In the genomic region with DNA sequence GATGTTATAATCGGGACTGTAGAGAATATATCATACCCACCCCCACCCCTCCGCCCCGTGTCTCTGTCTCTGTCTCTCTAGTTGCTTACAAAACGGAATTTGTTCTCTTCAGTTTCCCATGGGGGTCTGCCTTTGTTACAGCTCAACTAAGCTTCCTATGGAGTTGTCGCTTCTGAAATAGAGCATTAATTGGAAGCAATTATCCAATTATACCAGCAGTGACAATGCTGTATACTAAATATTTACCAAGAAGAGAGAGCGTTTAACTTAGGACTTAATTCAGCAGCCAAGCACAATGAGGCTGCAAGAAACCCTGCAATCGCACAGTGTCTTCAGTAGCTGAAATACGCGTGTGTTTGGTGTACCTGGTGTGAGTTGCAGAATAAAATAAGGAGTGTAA, we compare ENCODE assay signal across 12 mouse cellular contexts. TPM values are rescaled to one million over a fixed set of nuclear protein-coding genes. Genes with fewer than 3 reads are reported as not detected.
DNase-seq lines count a peak whose midpoint lies in the region; ATAC-seq lines count a peak whose summit lies in the region.
"Had no signal": no experiment of that assay in that cellular context is flagged by ENCODE, and none has a peak within 500 bp of the region (broad histone marks: within the 10 kb centered on the region; RNA-seq: fewer than 3 reads in every experiment).

No protein-coding gene starts in this region.

- DNase-seq in heart, adult 11 months = peak; percentile 10
- no peak for DNase-seq in heart, postnatal 14 days
- DNase-seq in limb, embryonic 10.5 days (ENCODE audit: low spot score) = peak; percentile 3
- DNase-seq in kidney, postnatal 10 days = no peak
- DNase-seq in lung, adult 18-20 months = no peak
- DNase-seq: adrenal gland, postnatal 14 days; gastrocnemius, adult 2 months; heart, postnatal 4 days; liver, embryonic 13.5 days had no signal

- H3K36me3 ChIP-seq in forebrain, embryonic 15.5 days = no peaks in the 10 kb centered on the region
- H3K36me3 ChIP-seq in limb, embryonic 10.5 days = peaks cover 36% of the 10 kb centered on the region
- H3K36me3 ChIP-seq in neural tube, embryonic 14.5 days (ENCODE audit: control insufficient read depth, insufficient read depth, low read length) = no peaks in the 10 kb centered on the region

- peaks cover 18% of the 10 kb centered on the region for H3K4me1 ChIP-seq in forebrain, embryonic 15.5 days
- H3K4me1 ChIP-seq in limb, embryonic 10.5 days = no peaks in the 10 kb centered on the region
- H3K4me1 ChIP-seq in neural tube, embryonic 14.5 days (ENCODE audit: control insufficient read depth, insufficient read depth, low read length) = peaks cover 13% of the 10 kb centered on the region
- H3K4me1 ChIP-seq: liver, embryonic 13.5 days had no signal

- H3K4me3 ChIP-seq in forebrain, embryonic 15.5 days = no peak overlapping the region
- no peak overlapping the region for H3K4me3 ChIP-seq in limb, embryonic 10.5 days
- no peak overlapping the region for H3K4me3 ChIP-seq in neural tube, embryonic 14.5 days (ENCODE audit: low read depth, low read length)
- H3K4me3 ChIP-seq: gastrocnemius, adult 2 months; liver, embryonic 13.5 days had no signal

- peak overlapping the region; percentile 84 for H3K27ac ChIP-seq in forebrain, embryonic 15.5 days (replicated peaks)
- H3K27ac ChIP-seq in limb, embryonic 10.5 days = no peak overlapping the region
- peak overlapping the region; percentile 83 for H3K27ac ChIP-seq in neural tube, embryonic 14.5 days (ENCODE audit: low read depth, low read length)
- H3K27ac ChIP-seq: gastrocnemius, adult 2 months; liver, embryonic 13.5 days had no signal

- peak overlapping the region; percentile 41 for H3K4me2 ChIP-seq in forebrain, embryonic 15.5 days (replicated peaks)
- no peak overlapping the region; the same call in 1 of the 2 replicates for H3K4me2 ChIP-seq in neural tube, embryonic 14.5 days (ENCODE audit: low read depth, low read length)
- H3K4me2 ChIP-seq: liver, embryonic 13.5 days had no signal

- no peaks in the 10 kb centered on the region for H3K9me3 ChIP-seq in forebrain, embryonic 15.5 days
- no peaks in the 10 kb centered on the region for H3K9me3 ChIP-seq in limb, embryonic 10.5 days (replicated peaks)
- H3K9me3 ChIP-seq in neural tube, embryonic 14.5 days (ENCODE audit: control insufficient read depth, low read length) = no peaks in the 10 kb centered on the region
- H3K9me3 ChIP-seq: liver, embryonic 13.5 days had no signal

- WGBS in forebrain, embryonic 15.5 days = 15% methylated on average over 9 of the region's 9 CpGs
- 92% methylated on average over 9 of the region's 9 CpGs for WGBS in limb, embryonic 10.5 days
- 42% methylated on average over 9 of the region's 9 CpGs for WGBS in neural tube, embryonic 14.5 days

- no peak; the same call in none of the 2 replicates for ATAC-seq in forebrain, embryonic 15.5 days (replicated peaks)
- ATAC-seq in neural tube, embryonic 14.5 days (ENCODE audit: low read depth) = no peak
- ATAC-seq in inflammation-experienced regulatory T-cells, adult 6 months = no peak

- intact Hi-C loops in heart, postnatal 14 days (cut with DNase I) = no loop called here

- no peak overlapping the region; the same call in 1 of the 2 replicates for H3K9ac ChIP-seq in forebrain, embryonic 15.5 days (replicated peaks)
- H3K9ac ChIP-seq in neural tube, embryonic 14.5 days (replicated peaks; ENCODE audit: low read depth, low read length) = no peak overlapping the region
- H3K9ac ChIP-seq: liver, embryonic 13.5 days had no signal

- H3K27me3 ChIP-seq in forebrain, embryonic 15.5 days = no peaks in the 10 kb centered on the region
- no peaks in the 10 kb centered on the region for H3K27me3 ChIP-seq in limb, embryonic 10.5 days (ENCODE audit: low read depth, poor library complexity, severe bottlenecking)
- no peaks in the 10 kb centered on the region for H3K27me3 ChIP-seq in neural tube, embryonic 14.5 days (ENCODE audit: control insufficient read depth, insufficient read depth, low read length)
- H3K27me3 ChIP-seq: liver, embryonic 13.5 days had no signal

RNA-seq across cellular contexts. Expression of a gene that starts 36.4 kb away (rescaled TPM):
- total RNA-seq in heart, postnatal 14 days (2021) = 10 to 100 TPM; 11.4 to 12.3 TPM
- 25.5 and 25.6 TPM in 2 replicates for polyA plus RNA-seq in forebrain, embryonic 15.5 days (2015; fragmentation: Nextera tagmentation; extraction: Ambion mirVana)
- 14.2 and 15.9 TPM in 2 replicates for polyA plus RNA-seq in limb, embryonic 10.5 days (2016; fragmentation: Nextera tagmentation; extraction: Ambion mirVana)
- polyA plus RNA-seq in neural tube, embryonic 14.5 days (2014; fragmentation: Nextera tagmentation; extraction: Ambion mirVana) = 58.6 and 62.0 TPM in 2 replicates
- polyA plus RNA-seq in inflammation-experienced regulatory T-cells, adult 6 months (2017; shearing (Covaris generic)) = 10 to 100 TPM; 16.8 to 31.9 (median 28.2) TPM

RNA-seq across cellular contexts. Expression of a gene that starts 53.0 kb away (rescaled TPM):
- 10 to 100 TPM; 11.9 to 13.5 TPM for total RNA-seq in heart, postnatal 14 days (2021)
- 10.7 TPM in 2 replicates for polyA plus RNA-seq in forebrain, embryonic 15.5 days (2015; fragmentation: Nextera tagmentation; extraction: Ambion mirVana)
- 14.3 and 16.2 TPM in 2 replicates for polyA plus RNA-seq in limb, embryonic 10.5 days (2016; fragmentation: Nextera tagmentation; extraction: Ambion mirVana)
- 8.1 and 8.6 TPM in 2 replicates for polyA plus RNA-seq in neural tube, embryonic 14.5 days (2014; fragmentation: Nextera tagmentation; extraction: Ambion mirVana)
- 10 to 100 TPM; 36.0 to 43.5 (median 43.0) TPM for polyA plus RNA-seq in inflammation-experienced regulatory T-cells, adult 6 months (2017; shearing (Covaris generic))

Comparison
In these comparisons a context has a peak if more than half of its experiments do, and no peak if none do; other contexts are left out.
1. DNase-seq: peak in heart, adult 11 months (single experiment) and limb, embryonic 10.5 days (single experiment); none in heart, postnatal 14 days (0 of 2), kidney, postnatal 10 days (single experiment) and lung, adult 18-20 months (0 of 2).